Mouse (Mus musculus) heart, postnatal 25 days (tissue): Measurements from ENCODE around the gene Enox1. TPM values are rescaled to one million over a fixed set of nuclear protein-coding genes. Genes with fewer than 3 reads are reported as not detected.

Experiments
- DNase-seq: peaks from one replicate; pipeline ENCODE4 v3.0.0; 2022; ENCODE audit warnings: low spot score
- intact Hi-C: fragments of 180-260 bp; cut with DNase I; formaldehyde crosslinking; loops from one replicate; pipeline ENCODE4 v1.15.1; 2025
- total RNA-seq, 2 experiments: library from RNA; stranded (reverse); gene quantifications; 2 replicates each; pipeline ENCODE4 v1.2.3; 2021

Gene Enox1
- total RNA-seq, 2 experiments from 2014 or later, result 1.1 to 1.3 TPM

GRCm38 (mm10) chr14:77260107-77260506 lies 103.5 kb downstream of the Enox1 start:
- intact Hi-C loops, result no loop called here
- no peak for DNase-seq

GRCm38 (mm10) chr14:77266805-77267771 lies 110.5 kb downstream of the Enox1 start:
- intact Hi-C loops, result no loop called here
- no peak for DNase-seq

GRCm38 (mm10) chr14:77272248-77272930 lies 115.8 kb downstream of the Enox1 start:
- intact Hi-C loops, result no loop called here
- DNase-seq, result no peak

GRCm38 (mm10) chr14:77272931-77273446 lies 116.4 kb downstream of the Enox1 start:
- intact Hi-C loops, result no loop called here
- DNase-seq, result no peak

GRCm38 (mm10) chr14:77273721-77274120 lies 117.2 kb downstream of the Enox1 start:
- DNase-seq, result no peak
- intact Hi-C loops, result no loop called here

GRCm38 (mm10) chr14:77275607-77276006 lies 119.0 kb downstream of the Enox1 start:
- no peak for DNase-seq
- intact Hi-C loops, result no loop called here

- intact Hi-C loops, result no loop called here
- no peak for DNase-seq
These were observed 122.6 kb downstream of the Enox1 start for GRCm38 (mm10) chr14:77279143-77279542.

- no peak for DNase-seq
- intact Hi-C loops, result no loop called here
These were observed 123.9 kb downstream of the Enox1 start for GRCm38 (mm10) chr14:77280454-77280853.

GRCm38 (mm10) chr14:77280893-77281292 lies 124.3 kb downstream of the Enox1 start:
- no peak for DNase-seq
- intact Hi-C loops, result no loop called here

- no peak for DNase-seq
- intact Hi-C loops, result no loop called here
These were observed 127.4 kb downstream of the Enox1 start for GRCm38 (mm10) chr14:77283939-77284338.

- intact Hi-C loops, result no loop called here
These were observed 128.9 kb downstream of the Enox1 start for GRCm38 (mm10) chr14:77285453-77285852.

GRCm38 (mm10) chr14:77291756-77292155 lies 135.2 kb downstream of the Enox1 start:
- DNase-seq, result no peak
- intact Hi-C loops, result no loop called here

More at GRCm38 (mm10) chr14:77285453-77285852, 128.9 kb downstream of the Enox1 start:
- no peak for DNase-seq

- intact Hi-C loops, result no loop called here
- DNase-seq, result no peak
These were observed 140.5 kb downstream of the Enox1 start for GRCm38 (mm10) chr14:77297039-77297438.

- intact Hi-C loops, result no loop called here
- no peak for DNase-seq
These were observed 141.8 kb downstream of the Enox1 start for GRCm38 (mm10) chr14:77298327-77298726.

- intact Hi-C loops, result no loop called here
- DNase-seq, result no peak
These were observed 153.0 kb downstream of the Enox1 start for GRCm38 (mm10) chr14:77309571-77309970.

GRCm38 (mm10) chr14:77311456-77311855 lies 154.9 kb downstream of the Enox1 start:
- intact Hi-C loops, result no loop called here
- DNase-seq, result no peak

- DNase-seq, result no peak
- intact Hi-C loops, result no loop called here
These were observed 162.8 kb downstream of the Enox1 start for GRCm38 (mm10) chr14:77319396-77319795.

- intact Hi-C loops, result no loop called here
- no peak for DNase-seq
These were observed 167.8 kb downstream of the Enox1 start for GRCm38 (mm10) chr14:77324348-77324747.

- intact Hi-C loops, result no loop called here
- DNase-seq, result no peak
These were observed 171.1 kb downstream of the Enox1 start for GRCm38 (mm10) chr14:77327693-77328092.

- intact Hi-C loops, result no loop called here
- DNase-seq, result no peak
These were observed 173.2 kb downstream of the Enox1 start for GRCm38 (mm10) chr14:77329791-77330190.
